Mouse (Mus musculus): Measurements from ENCODE around the gene Zswim5. TPM values are rescaled to one million over a fixed set of nuclear protein-coding genes. Genes with fewer than 3 reads are reported as not detected.
"Not testable (repeated sequence)": the region's sequence is repeated elsewhere in the genome, so short reads cannot be mapped to it uniquely, and the experiment has no call there.

The Zswim5 gene
- total RNA-seq (2021), result under 1 TPM; 0.11 to 0.13 TPM
- long read RNA-seq, experiment 1, result 0 reads
- long read RNA-seq, experiment 2, partial matches to known transcripts, result 0 of 1 reads
- long read RNA-seq, experiment 2, other reads (novel, unspliced or antisense), result 1 of 1 reads

- peak; percentile 35 for DNase-seq
Observed at GRCm38 (mm10) chr4:116876995-116877728, at the start of gene Zswim5. Gene Zswim5 (plus strand): TSS chr4:116877376.

GRCm38 (mm10) chr4:116827819-116828218 is 49.4 kb upstream of the Zswim5 start:
- DNase-seq, result no peak

- DNase-seq, result no peak
Observed at GRCm38 (mm10) chr4:116829364-116830069, 47.7 kb upstream of the Zswim5 start.

GRCm38 (mm10) chr4:116830070-116830368 is 47.2 kb upstream of the Zswim5 start:
- DNase-seq, result no peak

GRCm38 (mm10) chr4:116838999-116839398 is 38.2 kb upstream of the Zswim5 start:
- DNase-seq, result no peak

- DNase-seq, result not testable (repeated sequence)
Observed at GRCm38 (mm10) chr4:116840096-116840495, 37.1 kb upstream of the Zswim5 start.

GRCm38 (mm10) chr4:116840841-116841240 is 36.3 kb upstream of the Zswim5 start:
- no peak for DNase-seq

GRCm38 (mm10) chr4:116844324-116844723 is 32.9 kb upstream of the Zswim5 start:
- DNase-seq, result no peak

GRCm38 (mm10) chr4:116849901-116850300 is 27.3 kb upstream of the Zswim5 start:
- DNase-seq, result no peak

GRCm38 (mm10) chr4:116854286-116854685 is 22.9 kb upstream of the Zswim5 start:
- no peak for DNase-seq

GRCm38 (mm10) chr4:116857203-116857602 is 20.0 kb upstream of the Zswim5 start:
- no peak for DNase-seq

GRCm38 (mm10) chr4:116859711-116860110 is 17.5 kb upstream of the Zswim5 start:
- no peak for DNase-seq

GRCm38 (mm10) chr4:116862023-116862422 is 15.2 kb upstream of the Zswim5 start:
- no peak for DNase-seq

GRCm38 (mm10) chr4:116869898-116870297 is 7.3 kb upstream of the Zswim5 start:
- no peak for DNase-seq

GRCm38 (mm10) chr4:116874595-116874994 is 2.6 kb upstream of the Zswim5 start:
- no peak for DNase-seq

GRCm38 (mm10) chr4:116876630-116876994 is 564 bp upstream of the Zswim5 start:
- no peak for DNase-seq

GRCm38 (mm10) chr4:116877729-116878321 is 649 bp downstream of the Zswim5 start:
- no peak for DNase-seq

- DNase-seq, result no peak
Observed at GRCm38 (mm10) chr4:116878491-116878890, 1.3 kb downstream of the Zswim5 start.

- no peak for DNase-seq
Observed at GRCm38 (mm10) chr4:116882679-116883078, 5.5 kb downstream of the Zswim5 start.

- DNase-seq, result no peak
Observed at GRCm38 (mm10) chr4:116894200-116895080, 17.3 kb downstream of the Zswim5 start.

- DNase-seq, result no peak
Observed at GRCm38 (mm10) chr4:116910489-116911181, 33.5 kb downstream of the Zswim5 start.

- DNase-seq, result no peak
Observed at GRCm38 (mm10) chr4:116911202-116911601, 34.0 kb downstream of the Zswim5 start.
